Mouse (Mus musculus) neutrophil, adult 83 days (primary cell): ENCODE measurements around the gene Tpo. TPM values are rescaled to one million over a fixed set of nuclear protein-coding genes. Genes with fewer than 3 reads are reported as not detected.

Source experiments
- total RNA-seq, 2 experiments: library from RNA; stranded (reverse); gene quantifications; one replicate each; pipeline ENCODE4 v1.2.4; 2023

The Tpo gene
- total RNA-seq, result not detected

GRCm38 (mm10) chr12:30132524-30132923 lies at the start of gene Tpo:
Gene Tpo (minus strand): TSS chr12:30132624.

Other genes with a start within 250 kb of the Tpo start
- not detected for gene Pxdn, start 195.0 kb downstream of the Tpo start, total RNA-seq
- gene Sntg2, start 240.8 kb upstream of the Tpo start, total RNA-seq, result not detected